Mouse (Mus musculus) spleen, adult 2 months (tissue): ENCODE results near the gene Lgi4. TPM values are rescaled to one million over a fixed set of nuclear protein-coding genes. Genes with fewer than 3 reads are reported as not detected.
A peak's percentile ranks its signal among the peaks of the same experiment; 100 is the strongest.

Source experiments
- DNase-seq, 2 experiments: peaks; one replicate each; pipeline versions ENCODE4 v3.0.0 to v3.0.0-alpha.2; 2012 to 2021; ENCODE audit warnings: low spot score in 2 of 2, low read depth in 1 of 2
- H3K27ac ChIP-seq: fragments of 200-500 bp; 2 replicates; pipeline ENCODE4 v1.5.1; 2012; ENCODE audit warnings: low read length, inconsistent platforms; ENCODE audit not compliant: insufficient read depth
- H3K27me3 ChIP-seq: fragments of 200-500 bp; 2 replicates; pipeline ENCODE4 v1.6.1; 2012; ENCODE audit warnings: mild to moderate bottlenecking, moderate library complexity, low read length, inconsistent platforms; ENCODE audit not compliant: control insufficient read depth, insufficient read depth
- H3K36me3 ChIP-seq: fragments of 200-500 bp; 2 replicates; pipeline ENCODE4 v1.6.1; 2012; ENCODE audit warnings: mild to moderate bottlenecking, low read length, inconsistent platforms; ENCODE audit not compliant: control insufficient read depth, insufficient read depth
- H3K4me1 ChIP-seq: fragments of 200-500 bp; 2 replicates; pipeline ENCODE4 v1.6.1; 2011; ENCODE audit warnings: inconsistent platforms; ENCODE audit not compliant: control insufficient read depth, insufficient read depth, insufficient read length
- H3K4me3 ChIP-seq: fragments of 200-500 bp; 2 replicates; pipeline ENCODE4 v1.5.1; 2011; ENCODE audit warnings: mild to moderate bottlenecking, inconsistent platforms; ENCODE audit not compliant: insufficient read depth, insufficient read length; ENCODE audit errors: extremely low read depth
- CTCF ChIP-seq: fragments of 200-500 bp; IDR thresholded peaks from 2 replicates; pipeline ENCODE4 v1.5.1; 2011; ENCODE audit warnings: mild to moderate bottlenecking, inconsistent platforms; ENCODE audit not compliant: insufficient read depth, insufficient read length, insufficient replicate concordance; ENCODE audit errors: extremely low read depth
- POLR2A ChIP-seq: fragments of 200-500 bp; IDR thresholded peaks from 2 replicates; pipeline ENCODE4 v1.6.1; 2011; ENCODE audit warnings: low read depth, low read length, inconsistent platforms
- WGBS: fragments of 180-500 bp; shearing (Covaris S2); methylation state at CpG from one replicate; pipeline ENCODE4 v1.1.7; 2018; 5-methylcytosine and 5-hydroxymethylcytosine counted together
- polyA plus RNA-seq: library from polyadenylated mRNA; depleted of rRNA; stranded (reverse); fragments of >200 nt; gene quantifications from 2 replicates; pipeline ENCODE4 v1.2.3, GENCODE M21; 2012

Lgi4 gene
- polyA plus RNA-seq, 1 experiment = 0.92 TPM

GRCm38 (mm10) chr7:31099612-31099982, 40.5 kb downstream of the Lgi4 start:
- H3K36me3 ChIP-seq = no peaks in the 10 kb centered on the region
- no peak overlapping the region for H3K27ac ChIP-seq
- H3K27me3 ChIP-seq = no peaks in the 10 kb centered on the region
- WGBS = 85% methylated on average over 6 of the region's 6 CpGs
- TF ChIP-seq CTCF = no peak
- DNase-seq = no peak
- no peaks in the 10 kb centered on the region for H3K4me1 ChIP-seq
- no peak overlapping the region for H3K4me3 ChIP-seq

DNA sequence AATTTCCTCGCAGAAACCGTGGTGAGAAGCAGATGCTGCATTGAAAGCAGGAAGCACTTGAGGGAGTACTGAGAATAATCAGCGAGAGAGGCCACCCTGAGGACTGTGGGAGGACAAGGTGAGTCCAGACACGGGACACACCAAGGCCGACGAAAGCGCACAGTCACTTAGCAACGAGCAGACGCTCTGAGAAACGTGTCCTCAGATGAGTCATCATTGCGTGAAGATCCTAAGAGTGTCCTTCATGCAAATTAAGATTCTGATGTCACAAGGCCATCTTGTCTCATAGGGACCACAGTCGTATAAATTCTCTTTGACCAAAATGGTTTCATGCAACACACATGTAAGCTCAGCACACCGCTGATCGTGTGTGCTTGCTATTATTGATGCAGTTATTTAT, 41.6 kb downstream of the Lgi4 start:
- H3K27me3 ChIP-seq = no peaks in the 10 kb centered on the region
- WGBS = 50% methylated on average over 14 of the region's 14 CpGs

DNA sequence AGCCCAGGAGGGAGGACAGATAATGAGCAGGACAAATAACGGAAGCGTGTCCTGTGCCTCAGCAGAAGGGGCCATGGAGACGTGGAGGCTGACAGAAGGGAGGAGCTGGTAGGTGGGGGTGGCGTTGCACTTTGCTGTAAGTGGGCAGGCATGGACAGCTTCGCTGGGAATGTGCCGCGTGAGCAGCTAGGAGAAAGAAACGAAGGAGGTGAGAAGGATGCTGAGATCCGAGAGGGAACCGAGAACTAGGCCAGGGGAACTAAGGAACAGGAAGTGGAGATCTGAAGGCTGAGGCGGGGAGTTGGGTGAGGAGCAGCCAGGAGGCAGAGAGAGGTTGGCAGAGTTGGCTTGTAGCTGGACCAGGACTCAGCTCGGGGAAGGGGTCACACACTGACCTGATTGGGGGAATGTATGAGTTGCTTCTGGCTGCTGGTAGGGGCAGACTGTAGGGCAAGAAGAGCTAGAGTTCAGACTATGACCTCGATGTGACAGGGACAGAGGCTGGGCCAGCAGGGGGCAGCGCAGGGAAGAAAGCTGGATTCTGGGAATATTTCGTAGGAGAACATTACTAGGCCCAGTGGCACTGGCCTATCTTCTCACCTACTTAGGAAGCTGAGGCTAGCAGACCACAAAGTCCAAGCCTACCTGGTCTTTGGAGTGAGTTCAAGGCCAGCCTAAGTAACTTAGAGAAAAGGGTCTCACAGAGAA, 46.1 kb downstream of the Lgi4 start:
- TF ChIP-seq CTCF (peak; percentile 56; the same call in 1 of the 2 replicates), POLR2A (no peak)
- Histone ChIP-seq H3K27ac (no peak overlapping the region), H3K36me3 (no peaks in the 10 kb centered on the region), H3K4me3 (no peak overlapping the region), H3K27me3 (no peaks in the 10 kb centered on the region), H3K4me1 (peaks cover 2% of the 10 kb centered on the region; the same call in 1 of the 2 replicates)
- DNase-seq = no peak
- 57% methylated on average over 15 of the region's 15 CpGs for WGBS

More for the DNA sequence above, 41.6 kb downstream of the Lgi4 start:
- DNase-seq = no peak
- Histone ChIP-seq H3K4me3 (no peak overlapping the region), H3K36me3 (no peaks in the 10 kb centered on the region), H3K27ac (no peak overlapping the region), H3K4me1 (peaks cover 2% of the 10 kb centered on the region; the same call in 1 of the 2 replicates)
- TF ChIP-seq CTCF (no peak), POLR2A (no peak)

- Histone ChIP-seq H3K36me3 (no peaks in the 10 kb centered on the region), H3K27ac (no peak overlapping the region), H3K4me1 (peaks cover 7% of the 10 kb centered on the region; the same call in 1 of the 2 replicates), H3K27me3 (no peaks in the 10 kb centered on the region), H3K4me3 (no peak overlapping the region)
- WGBS = 12% methylated on average over 3 of the region's 3 CpGs
- no peak for DNase-seq
- TF ChIP-seq CTCF (no peak), POLR2A (no peak)
These were observed 47.0 kb downstream of the Lgi4 start for GRCm38 (mm10) chr7:31106166-31106565.

DNA sequence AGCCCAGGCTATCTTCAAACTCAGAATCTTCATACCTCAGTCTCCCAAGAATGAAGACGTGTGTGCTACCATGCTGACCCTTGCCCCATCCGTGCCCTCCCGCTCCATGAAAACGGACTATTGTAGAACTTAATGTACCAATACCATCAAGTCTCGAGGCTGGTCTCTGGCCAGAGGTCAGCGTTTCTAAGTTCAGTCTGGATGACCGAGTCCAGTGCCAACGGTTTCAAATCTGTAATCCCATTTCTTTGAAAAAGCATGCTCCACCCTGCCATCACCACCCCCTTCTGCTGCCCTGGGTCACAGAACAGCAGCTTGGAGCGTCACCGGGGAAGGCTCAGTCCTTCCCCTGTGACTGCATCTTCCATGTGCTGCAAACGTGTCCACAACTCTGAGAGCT, 48.6 kb downstream of the Lgi4 start:
- no peak overlapping the region for H3K27ac ChIP-seq
- no peak for TF ChIP-seq CTCF
- no peak for TF ChIP-seq POLR2A
- H3K4me1 ChIP-seq = peaks cover 12% of the 10 kb centered on the region; the same call in 1 of the 2 replicates
- no peak for DNase-seq
- no peaks in the 10 kb centered on the region for H3K36me3 ChIP-seq
- no peak overlapping the region for H3K4me3 ChIP-seq
- no peaks in the 10 kb centered on the region for H3K27me3 ChIP-seq
- 90% methylated on average over 11 of the region's 11 CpGs for WGBS

GRCm38 (mm10) chr7:31109091-31109490, 49.9 kb downstream of the Lgi4 start:
- TF ChIP-seq POLR2A (no peak), CTCF (no peak)
- Histone ChIP-seq H3K27me3 (no peaks in the 10 kb centered on the region), H3K36me3 (no peaks in the 10 kb centered on the region), H3K4me1 (peaks cover 12% of the 10 kb centered on the region; the same call in 1 of the 2 replicates), H3K4me3 (no peak overlapping the region), H3K27ac (no peak overlapping the region)
- no peak for DNase-seq
- WGBS = 33% methylated on average over 6 of the region's 7 CpGs

DNA sequence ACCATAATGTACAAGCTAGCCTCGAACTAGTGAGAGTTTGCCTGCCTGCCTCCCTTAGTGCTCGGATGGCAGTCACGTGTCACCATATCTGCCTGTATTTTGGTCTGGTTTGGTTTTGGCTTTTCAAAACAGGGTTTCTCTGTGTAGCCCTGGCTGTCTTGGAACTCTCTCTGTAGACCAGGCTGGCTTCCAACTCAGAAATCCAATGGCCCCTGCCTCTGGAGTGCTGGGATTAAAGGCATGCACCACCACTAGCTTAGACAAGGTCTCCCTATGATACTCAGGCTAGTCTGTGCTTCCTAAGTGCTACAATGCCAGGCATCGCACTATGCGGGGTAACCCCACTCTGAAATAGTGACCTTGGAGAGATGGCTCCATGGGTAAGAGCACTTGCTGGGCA, 50.7 kb downstream of the Lgi4 start:
- Histone ChIP-seq H3K27me3 (no peaks in the 10 kb centered on the region), H3K4me1 (peaks cover 12% of the 10 kb centered on the region; the same call in 1 of the 2 replicates), H3K4me3 (no peak overlapping the region), H3K36me3 (no peaks in the 10 kb centered on the region), H3K27ac (no peak overlapping the region)
- 88% methylated on average over 5 of the region's 5 CpGs for WGBS
- TF ChIP-seq POLR2A (no peak), CTCF (no peak)
- no peak for DNase-seq
